Mouse (Mus musculus) kidney, adult 2 months (tissue): ENCODE data around the gene Gab1.

Experiments
- CTCF ChIP-seq: fragments of 200-500 bp; conservative IDR thresholded peaks from 2 replicates; pipeline ENCODE4 v1.5.1; 2011; ENCODE audit warnings: low read depth, mild to moderate bottlenecking, control low read depth, low read length, moderate library complexity, mixed read lengths; ENCODE audit not compliant: insufficient read depth, insufficient read length
- POLR2A ChIP-seq: fragments of 200-500 bp; IDR thresholded peaks from one replicate; pipeline ENCODE4 v1.6.1; 2011; ENCODE audit warnings: low read depth, low read length, control low read depth

DNA sequence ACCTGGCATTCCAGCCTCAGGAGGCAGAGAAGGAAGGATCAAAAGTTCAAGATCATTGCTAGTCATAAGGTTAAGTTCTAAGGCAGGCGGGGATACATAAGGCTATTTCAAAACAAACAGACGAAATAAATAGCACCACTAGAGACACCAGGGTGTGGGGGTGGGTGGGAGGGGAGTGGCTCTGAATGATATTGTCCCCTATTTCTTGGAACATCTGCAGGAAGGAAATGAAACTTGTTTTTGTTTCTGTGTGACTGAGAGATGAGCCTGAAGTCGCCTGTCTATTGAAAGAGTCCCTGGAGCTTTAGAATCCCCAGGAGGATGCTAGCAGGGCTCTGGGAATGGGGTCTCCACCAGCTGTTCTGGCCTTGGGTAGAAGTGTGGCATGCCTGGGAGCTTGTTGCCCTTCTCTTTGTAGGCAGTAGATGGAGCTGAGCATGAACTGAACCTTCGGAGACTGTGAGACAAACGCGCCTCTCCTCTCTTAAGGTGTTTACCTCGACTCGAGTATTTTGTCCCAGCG, 43.5 kb upstream of the Gab1 start:
- TF ChIP-seq CTCF (no peak), POLR2A (no peak)
